ENCODE assay signal across 7 mouse cellular contexts in genomic region chr16:16358481-16359100, GRCm38 (mm10). TPM values are rescaled to one million over a fixed set of nuclear protein-coding genes. Genes with fewer than 3 reads are reported as not detected.
DNase-seq lines count a peak whose midpoint lies in the region; ATAC-seq lines count a peak whose summit lies in the region.

TSS of gene Dnm1l (minus strand) at chr16:16358959.

- peak within 1 kb of the TSS; percentile 92 for H3K9ac ChIP-seq in embryonic facial prominence, embryonic 12.5 days
- peak within 1 kb of the TSS; percentile 86 for H3K9ac ChIP-seq in limb, embryonic 11.5 days (ENCODE audit: low read length)
- H3K9ac ChIP-seq in midbrain, embryonic 14.5 days (replicated peaks; ENCODE audit: low read length): peak within 1 kb of the TSS; percentile 93

- DNase-seq in adrenal gland, postnatal 25 days: peak; percentile 94
- DNase-seq in heart, adult 11 months: peak; percentile 99
- DNase-seq in kidney, adult 18-20 months: peak; percentile 94
- DNase-seq in limb, embryonic 11.5 days (ENCODE audit: low spot score): peak; percentile 92
- DNase-seq in midbrain, embryonic 14.5 days: peak; percentile 97
- DNase-seq in spleen, adult 18-20 months: peak; percentile 87 to 93

- peak within 1 kb of the TSS; percentile 86 for H3K27ac ChIP-seq in embryonic facial prominence, embryonic 12.5 days
- peak within 1 kb of the TSS; percentile 62; the same call in 1 of the 2 replicates for H3K27ac ChIP-seq in limb, embryonic 11.5 days (replicated peaks; ENCODE audit: low read depth, low read length)
- H3K27ac ChIP-seq in midbrain, embryonic 14.5 days (replicated peaks; ENCODE audit: low read depth, low read length): peak within 1 kb of the TSS; percentile 90

- no peaks in the 10 kb centered on the region for H3K9me3 ChIP-seq in embryonic facial prominence, embryonic 12.5 days
- H3K9me3 ChIP-seq in limb, embryonic 11.5 days (ENCODE audit: control insufficient read depth, low read length): no peaks in the 10 kb centered on the region
- no peaks in the 10 kb centered on the region for H3K9me3 ChIP-seq in midbrain, embryonic 14.5 days (ENCODE audit: control insufficient read depth, low read length)

- H3K36me3 ChIP-seq in embryonic facial prominence, embryonic 12.5 days: no peaks in the 10 kb centered on the region
- no peaks in the 10 kb centered on the region for H3K36me3 ChIP-seq in limb, embryonic 11.5 days (ENCODE audit: control insufficient read depth, insufficient read depth, low read length)
- no peaks in the 10 kb centered on the region for H3K36me3 ChIP-seq in midbrain, embryonic 14.5 days (ENCODE audit: control insufficient read depth, insufficient read depth, low read length)

- H3K4me2 ChIP-seq in embryonic facial prominence, embryonic 12.5 days (replicated peaks): peak within 1 kb of the TSS; percentile 73
- peak within 1 kb of the TSS; percentile 52 for H3K4me2 ChIP-seq in limb, embryonic 11.5 days (ENCODE audit: low read depth, severe bottlenecking)
- peak within 1 kb of the TSS; percentile 73 for H3K4me2 ChIP-seq in midbrain, embryonic 14.5 days (ENCODE audit: low read length)

- ATAC-seq in embryonic facial prominence, embryonic 12.5 days (ENCODE audit: insufficient number of reproducible peaks, insufficient read depth, low FRiP score, low TSS enrichment): peak; percentile 99
- peak; percentile 100 for ATAC-seq in limb, embryonic 11.5 days (ENCODE audit: insufficient number of reproducible peaks, low FRiP score, low TSS enrichment, low read depth)
- peak; percentile 99 for ATAC-seq in midbrain, embryonic 14.5 days (ENCODE audit: low FRiP score, low TSS enrichment)

- no peaks in the 10 kb centered on the region for H3K27me3 ChIP-seq in embryonic facial prominence, embryonic 12.5 days
- H3K27me3 ChIP-seq in limb, embryonic 11.5 days (ENCODE audit: control insufficient read depth, insufficient read depth, low read length): no peaks in the 10 kb centered on the region
- H3K27me3 ChIP-seq in midbrain, embryonic 14.5 days (ENCODE audit: control insufficient read depth, insufficient read depth, low read length): no peaks in the 10 kb centered on the region

- H3K4me3 ChIP-seq in embryonic facial prominence, embryonic 12.5 days: peak within 1 kb of the TSS; percentile 97
- peak within 1 kb of the TSS; percentile 92 for H3K4me3 ChIP-seq in limb, embryonic 11.5 days (ENCODE audit: low read depth, low read length)
- peak within 1 kb of the TSS; percentile 98 for H3K4me3 ChIP-seq in midbrain, embryonic 14.5 days (replicated peaks; ENCODE audit: low read depth, low read length)

- under 1% methylated on average over 55 of the region's 55 CpGs for WGBS in embryonic facial prominence, embryonic 12.5 days
- WGBS in limb, embryonic 11.5 days: under 1% methylated on average over 55 of the region's 55 CpGs
- under 1% methylated on average over 55 of the region's 55 CpGs for WGBS in midbrain, embryonic 14.5 days

- H3K4me1 ChIP-seq in embryonic facial prominence, embryonic 12.5 days: no peaks in the 10 kb centered on the region
- no peaks in the 10 kb centered on the region for H3K4me1 ChIP-seq in limb, embryonic 11.5 days (ENCODE audit: control insufficient read depth, insufficient read depth, low read length)
- H3K4me1 ChIP-seq in midbrain, embryonic 14.5 days (ENCODE audit: control insufficient read depth, insufficient read depth, low read length): peaks cover 14% of the 10 kb centered on the region

RNA-seq across cellular contexts. Expression of gene Dnm1l, which starts in this region (rescaled TPM):
- 74.9 and 76.0 TPM in 2 replicates for total RNA-seq in adrenal gland, postnatal 25 days (2021)
- polyA plus RNA-seq in embryonic facial prominence, embryonic 12.5 days (2016; fragmentation: Nextera tagmentation; extraction: Ambion mirVana): 64.6 and 65.6 TPM in 2 replicates
- 60.7 and 66.1 TPM in 2 replicates for polyA plus RNA-seq in limb, embryonic 11.5 days (2014; fragmentation: Nextera tagmentation; extraction: Ambion mirVana)
- 96.2 and 102 TPM in 2 replicates for polyA plus RNA-seq in midbrain, embryonic 14.5 days (2014; fragmentation: Nextera tagmentation; extraction: Ambion mirVana)

Comparison
In these comparisons a context has a peak if more than half of its experiments do, and no peak if none do; other contexts are left out.
1. Peak in every context shown above with its lines: DNase-seq, ATAC-seq, H3K4me3 ChIP-seq and H3K27ac ChIP-seq.